Mouse (Mus musculus) hindbrain, embryonic 10.5 days (tissue): ENCODE data around the gene Sec16a. TPM values are rescaled to one million over a fixed set of nuclear protein-coding genes. Genes with fewer than 3 reads are reported as not detected.

ENCODE experiments used
- DNase-seq: peaks from one replicate; pipeline ENCODE4 v3.0.0-alpha.2; 2017; ENCODE audit warnings: low spot score
- H3K27ac ChIP-seq: fragments of 300-500 bp; sonication (generic); 2 replicates; pipeline ENCODE4 v1.5.1; 2016; ENCODE audit warnings: mild to moderate bottlenecking, moderate library complexity
- H3K27me3 ChIP-seq: fragments of 300-500 bp; sonication (generic); 2 replicates; pipeline ENCODE4 v1.6.1; 2016; ENCODE audit warnings: mild to moderate bottlenecking; ENCODE audit not compliant: poor library complexity, insufficient read depth, severe bottlenecking
- H3K36me3 ChIP-seq: fragments of 300-500 bp; sonication (generic); 2 replicates; pipeline ENCODE4 v1.6.1; 2016; ENCODE audit warnings: mild to moderate bottlenecking, moderate library complexity
- H3K4me1 ChIP-seq: fragments of 300-500 bp; sonication (generic); replicated peaks from 2 replicates; pipeline ENCODE4 v1.6.1; 2016; ENCODE audit warnings: mild to moderate bottlenecking
- H3K4me3 ChIP-seq: fragments of 300-500 bp; sonication (generic); 2 replicates; pipeline ENCODE4 v1.5.1; 2016; ENCODE audit warnings: mild to moderate bottlenecking, moderate library complexity
- H3K9me3 ChIP-seq: fragments of 300-500 bp; sonication (generic); 2 replicates; pipeline ENCODE4 v1.6.1; 2016; ENCODE audit warnings: mild to moderate bottlenecking, moderate library complexity
- WGBS: fragments of 180-500 bp; shearing (Covaris S2); methylation state at CpG from one replicate; pipeline ENCODE4 v1.1.7; 2016; 5-methylcytosine and 5-hydroxymethylcytosine counted together
- polyA plus RNA-seq: library from polyadenylated mRNA; unstranded; fragments of >200 nt; fragmentation: Nextera tagmentation; extraction: Ambion mirVana; gene quantifications from 2 replicates; pipeline ENCODE4 v1.2.1, GENCODE M21; 2016

Sec16a gene
- polyA plus RNA-seq, 1 experiment from 2014 or later: 28.9 TPM

DNA sequence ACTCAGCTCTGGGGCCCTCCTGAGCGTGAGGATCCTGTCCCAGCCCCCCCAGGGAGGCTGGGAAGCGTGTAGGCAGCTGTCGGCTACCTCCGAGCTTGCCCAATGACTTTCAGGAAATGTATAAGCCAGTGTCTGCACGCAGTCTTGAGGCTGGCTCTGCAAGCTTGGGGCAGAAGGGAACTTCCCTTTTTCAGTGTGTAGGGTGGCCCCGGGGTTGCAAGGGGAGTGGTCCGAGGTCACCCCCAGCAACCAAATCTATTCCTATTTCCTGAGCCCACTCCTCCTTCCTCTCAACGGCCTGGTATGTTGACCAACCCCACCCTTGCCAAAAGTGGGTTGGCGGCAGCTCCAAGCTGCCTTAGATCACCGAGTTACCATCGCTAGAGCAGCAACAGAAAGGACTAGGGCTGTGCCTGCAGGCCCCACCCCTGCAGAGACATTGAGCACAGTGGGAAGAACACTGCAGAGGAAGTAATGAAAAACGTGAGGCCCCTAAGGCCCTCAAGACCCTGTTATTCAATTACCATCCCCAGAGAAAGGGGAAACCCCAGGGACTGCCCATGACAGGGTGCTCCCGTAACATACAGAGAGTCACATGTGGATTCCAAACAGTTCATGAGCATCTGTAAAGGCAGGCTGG, 38.3 kb upstream of the Sec16a start:
- Histone ChIP-seq H3K27me3 (no peaks in the 10 kb centered on the region), H3K27ac (peak overlapping the region; percentile 97), H3K36me3 (peaks cover 74% of the 10 kb centered on the region), H3K9me3 (no peaks in the 10 kb centered on the region), H3K4me3 (no peak overlapping the region), H3K4me1 (peaks cover 91% of the 10 kb centered on the region)
- WGBS: 69% methylated on average over 13 of the region's 13 CpGs
- DNase-seq: no peak

DNA sequence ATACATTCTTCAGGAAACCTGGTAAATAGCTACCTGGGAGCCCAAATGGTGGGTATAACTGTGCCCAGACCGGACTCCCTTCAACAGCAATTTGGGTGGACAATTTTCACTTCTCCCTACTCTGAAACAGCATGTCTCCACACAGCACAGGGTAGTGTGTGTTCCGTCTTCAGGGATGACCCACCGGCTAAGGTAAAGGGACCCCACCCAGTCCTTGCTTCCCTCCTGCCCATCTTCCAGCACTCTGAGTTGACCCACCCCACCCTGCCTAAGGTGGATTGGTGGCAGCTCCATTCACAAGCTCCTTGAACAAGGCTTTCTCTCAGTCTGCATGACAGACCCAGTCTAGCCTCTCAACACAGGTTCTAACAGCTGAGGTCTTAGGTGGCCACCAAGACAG, 37.8 kb upstream of the Sec16a start:
- Histone ChIP-seq H3K4me1 (peaks cover 90% of the 10 kb centered on the region), H3K4me3 (no peak overlapping the region), H3K27ac (peak overlapping the region; percentile 59; the same call in 1 of the 2 replicates), H3K27me3 (no peaks in the 10 kb centered on the region), H3K9me3 (no peaks in the 10 kb centered on the region), H3K36me3 (peaks cover 78% of the 10 kb centered on the region)
- 95% methylated on average over 3 of the region's 3 CpGs for WGBS
- no peak for DNase-seq

DNA sequence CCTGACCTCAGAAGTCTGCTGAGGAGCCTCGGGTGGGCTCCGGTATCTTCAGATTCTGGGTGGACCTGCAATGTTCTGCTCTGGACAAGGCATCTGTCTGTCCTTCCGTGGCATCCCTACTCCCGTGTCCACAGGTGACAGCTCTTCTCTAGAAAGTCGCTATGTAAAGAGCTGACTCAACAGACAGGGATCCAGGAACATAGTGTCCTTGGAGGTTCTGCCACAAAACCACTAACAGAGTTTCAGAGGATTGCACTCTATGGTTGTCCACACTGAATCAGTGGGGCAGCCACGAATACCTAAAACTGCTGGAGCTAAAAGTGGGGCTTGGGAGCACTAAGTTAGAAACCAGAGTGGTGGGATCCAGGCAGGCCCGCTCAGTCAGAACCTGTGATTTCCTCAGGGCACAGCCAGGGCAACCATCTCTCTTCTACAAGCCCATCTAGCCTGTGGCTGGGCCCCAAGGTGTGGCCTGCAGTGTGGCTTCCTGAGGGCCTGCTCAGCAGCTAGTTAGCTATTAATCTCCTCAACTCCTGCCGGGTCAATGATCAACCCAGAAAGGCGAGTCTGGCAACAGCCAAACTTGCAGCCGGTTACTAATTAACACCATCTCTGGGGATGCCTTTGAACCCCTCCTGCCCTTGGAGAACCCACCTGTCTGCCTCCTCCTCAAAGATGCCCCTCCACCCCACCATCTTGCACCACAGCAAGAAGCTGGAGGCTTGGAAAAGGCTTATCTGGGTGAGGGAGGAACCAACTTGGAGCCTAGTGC, 36.9 kb upstream of the Sec16a start:
- no peak for DNase-seq
- peaks cover 86% of the 10 kb centered on the region for H3K36me3 ChIP-seq
- H3K4me1 ChIP-seq: peaks cover 90% of the 10 kb centered on the region
- peak overlapping the region; percentile 6; the same call in 1 of the 2 replicates for H3K27ac ChIP-seq
- no peak overlapping the region for H3K4me3 ChIP-seq
- no peaks in the 10 kb centered on the region for H3K27me3 ChIP-seq
- no peaks in the 10 kb centered on the region for H3K9me3 ChIP-seq
- WGBS: 85% methylated on average over 10 of the region's 10 CpGs

DNA sequence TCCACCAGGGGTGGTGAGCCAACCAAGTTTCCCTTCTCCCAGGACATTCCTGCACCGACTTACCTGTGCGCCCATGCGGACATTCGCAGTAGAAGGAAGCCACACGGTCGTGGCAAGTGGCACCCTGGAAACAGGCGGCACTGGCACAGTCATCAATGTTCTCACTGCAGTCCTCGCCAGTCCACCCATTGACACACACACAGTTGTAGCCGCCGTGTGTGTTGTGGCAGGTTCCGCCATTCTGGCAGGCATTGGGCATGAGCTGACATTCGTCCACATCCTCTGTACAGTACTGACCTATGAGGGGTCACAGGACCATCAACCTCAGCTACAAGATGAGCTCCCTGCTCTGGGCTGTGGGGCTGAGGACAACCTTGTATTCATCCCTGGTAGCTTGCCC, 35.9 kb upstream of the Sec16a start:
- peaks cover 90% of the 10 kb centered on the region for H3K4me1 ChIP-seq
- H3K4me3 ChIP-seq: no peak overlapping the region
- 95% methylated on average over 12 of the region's 12 CpGs for WGBS
- H3K27ac ChIP-seq: peak overlapping the region; percentile 29; the same call in 1 of the 2 replicates
- no peaks in the 10 kb centered on the region for H3K9me3 ChIP-seq
- H3K36me3 ChIP-seq: peaks cover 96% of the 10 kb centered on the region
- no peaks in the 10 kb centered on the region for H3K27me3 ChIP-seq
- no peak for DNase-seq

DNA sequence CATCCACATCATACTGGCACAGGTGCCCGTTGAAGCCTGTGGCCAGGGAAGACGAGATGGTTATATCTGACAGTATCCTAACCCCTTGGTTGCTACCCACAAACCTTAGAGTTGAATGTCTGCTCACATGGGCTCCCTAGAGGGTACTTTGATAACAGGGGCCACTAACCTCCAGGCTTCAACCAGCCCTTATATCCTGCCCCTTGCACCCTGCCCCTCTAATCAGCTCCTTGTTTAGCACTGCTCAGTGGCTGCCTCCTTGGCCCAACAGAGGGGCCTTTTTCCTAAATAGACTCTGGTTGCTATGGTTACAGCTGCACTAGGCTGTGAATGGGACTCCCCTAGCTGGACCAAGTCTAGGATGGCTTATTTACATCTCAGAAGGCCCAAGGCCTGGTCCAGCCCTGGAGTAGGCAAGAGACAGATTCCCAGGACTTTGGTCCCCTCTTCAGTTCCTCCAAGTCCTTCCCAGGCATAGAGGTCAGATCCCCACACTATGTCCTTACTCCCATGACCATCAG, 33.7 kb upstream of the Sec16a start:
- Histone ChIP-seq H3K27ac (peak overlapping the region; percentile 75), H3K9me3 (no peaks in the 10 kb centered on the region), H3K4me1 (peaks cover 83% of the 10 kb centered on the region), H3K36me3 (peaks cover 100% of the 10 kb centered on the region), H3K27me3 (no peaks in the 10 kb centered on the region), H3K4me3 (no peak overlapping the region)
- WGBS: 82% methylated on average over 2 of the region's 2 CpGs
- peak; percentile 44 for DNase-seq

DNA sequence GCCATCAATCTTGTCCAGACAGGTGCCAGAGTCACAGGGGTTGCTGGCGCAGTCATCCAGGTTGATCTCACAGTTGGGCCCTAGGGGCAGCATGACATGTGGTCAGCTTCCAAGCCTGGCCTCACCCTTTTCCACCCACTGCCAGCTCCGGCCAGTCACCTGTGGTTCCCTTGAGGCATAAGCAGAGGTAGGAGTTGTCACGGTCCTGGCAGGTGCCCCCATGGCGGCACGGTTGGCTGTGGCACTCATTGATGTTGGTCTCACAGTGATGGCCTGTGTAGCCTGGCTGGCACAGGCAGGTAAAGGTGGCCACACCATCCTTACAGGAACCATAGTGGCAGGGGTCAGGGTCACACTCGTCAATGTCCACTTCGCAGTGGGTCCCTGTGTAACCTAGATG, 32.9 kb upstream of the Sec16a start:
- 94% methylated on average over 7 of the region's 7 CpGs for WGBS
- Histone ChIP-seq H3K4me3 (no peak overlapping the region), H3K4me1 (peaks cover 74% of the 10 kb centered on the region), H3K9me3 (no peaks in the 10 kb centered on the region), H3K27me3 (no peaks in the 10 kb centered on the region), H3K27ac (peak overlapping the region; percentile 75), H3K36me3 (peaks cover 100% of the 10 kb centered on the region)
- DNase-seq: no peak

DNA sequence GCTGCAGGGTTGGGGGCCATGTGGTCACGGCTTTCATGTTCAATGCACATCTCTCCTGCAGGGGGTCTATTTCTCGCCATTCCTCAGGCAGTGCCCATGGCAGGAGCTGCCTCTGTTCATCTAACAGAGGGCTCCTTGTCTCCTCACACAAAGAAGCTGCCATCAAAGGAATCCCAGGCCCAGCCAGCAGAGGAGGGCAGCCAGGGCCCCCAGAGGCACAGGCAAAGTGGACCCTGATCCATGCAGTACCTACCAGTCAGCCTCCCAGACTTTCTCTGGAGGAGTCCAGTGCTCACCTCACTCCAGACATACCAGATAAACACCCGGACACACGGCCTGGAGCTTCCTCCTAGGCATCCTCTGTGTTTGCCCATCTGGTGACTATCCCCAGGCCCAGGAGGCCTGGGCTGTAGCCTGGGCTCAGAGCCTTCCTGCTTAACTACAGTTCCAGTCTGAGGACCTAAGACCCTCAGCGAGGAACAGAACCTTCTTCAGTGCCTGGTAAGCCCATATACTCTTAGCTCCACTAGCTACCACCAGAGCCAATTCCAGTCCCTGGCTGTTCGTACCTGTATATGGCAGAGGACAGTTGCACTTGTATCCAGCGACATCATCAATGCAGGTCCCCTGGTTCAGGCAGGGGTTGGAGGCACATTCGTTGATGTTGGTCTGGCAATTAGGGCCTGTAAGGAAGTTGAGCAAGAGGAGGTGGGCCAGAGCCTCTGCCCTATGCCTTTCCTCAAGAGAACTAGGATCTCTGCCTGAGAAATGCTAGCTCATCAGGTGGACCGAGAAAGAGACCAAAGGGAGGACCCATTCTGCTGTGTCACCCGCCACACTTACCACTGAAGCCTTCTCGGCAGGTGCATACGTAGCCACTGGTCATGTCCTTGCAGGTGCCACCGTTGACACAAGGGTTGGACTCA, 30.8 kb upstream of the Sec16a start:
- peaks cover 100% of the 10 kb centered on the region for H3K36me3 ChIP-seq
- H3K9me3 ChIP-seq: no peaks in the 10 kb centered on the region
- peak overlapping the region; percentile 20; the same call in 1 of the 2 replicates for H3K4me3 ChIP-seq
- DNase-seq: peak; percentile 51
- no peaks in the 10 kb centered on the region for H3K27me3 ChIP-seq
- WGBS: 70% methylated on average over 13 of the region's 13 CpGs
- H3K27ac ChIP-seq: peak overlapping the region; percentile 86
- H3K4me1 ChIP-seq: peaks cover 60% of the 10 kb centered on the region

DNA sequence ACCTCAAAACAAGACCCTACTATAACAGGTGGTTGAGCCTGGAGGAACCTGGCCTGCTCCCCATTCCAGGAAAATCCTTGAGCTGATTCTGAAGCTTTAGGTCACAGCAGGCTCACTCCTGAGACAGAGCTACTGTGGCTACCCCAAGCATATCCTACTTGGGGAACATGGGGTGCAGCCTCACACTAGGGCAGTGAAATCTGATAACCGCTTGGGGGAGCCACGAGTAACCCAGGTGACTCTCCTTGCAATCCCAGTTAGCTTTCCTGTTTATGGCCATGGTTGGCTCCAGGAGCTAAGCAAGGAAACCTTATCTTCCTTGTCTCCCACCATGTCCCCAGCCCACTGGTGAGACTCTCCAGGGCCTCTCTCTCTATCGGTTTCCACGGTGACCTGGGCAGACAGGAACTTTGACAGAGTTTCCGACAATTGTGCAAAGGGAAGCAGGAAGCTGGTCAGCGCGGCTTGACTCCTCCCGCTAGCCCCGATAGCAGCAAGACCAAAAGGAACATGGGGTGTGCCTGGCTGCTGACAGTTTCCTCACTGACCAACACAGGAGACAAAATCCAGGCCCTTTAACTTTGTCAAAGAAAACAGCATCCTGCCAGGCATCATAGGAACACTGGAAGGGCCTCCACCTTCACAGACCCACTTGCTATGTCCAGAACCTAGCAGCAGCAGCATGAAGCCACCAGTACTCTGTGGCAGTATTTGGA, 29.9 kb upstream of the Sec16a start:
- Histone ChIP-seq H3K9me3 (no peaks in the 10 kb centered on the region), H3K4me3 (0 out of 2 replicates have a peak overlapping the region, but pooled peaks have one; percentile 20), H3K27me3 (no peaks in the 10 kb centered on the region), H3K27ac (peak overlapping the region; percentile 86), H3K4me1 (peaks cover 54% of the 10 kb centered on the region), H3K36me3 (peaks cover 100% of the 10 kb centered on the region)
- WGBS: 41% methylated on average over 9 of the region's 9 CpGs
- DNase-seq: no peak

DNA sequence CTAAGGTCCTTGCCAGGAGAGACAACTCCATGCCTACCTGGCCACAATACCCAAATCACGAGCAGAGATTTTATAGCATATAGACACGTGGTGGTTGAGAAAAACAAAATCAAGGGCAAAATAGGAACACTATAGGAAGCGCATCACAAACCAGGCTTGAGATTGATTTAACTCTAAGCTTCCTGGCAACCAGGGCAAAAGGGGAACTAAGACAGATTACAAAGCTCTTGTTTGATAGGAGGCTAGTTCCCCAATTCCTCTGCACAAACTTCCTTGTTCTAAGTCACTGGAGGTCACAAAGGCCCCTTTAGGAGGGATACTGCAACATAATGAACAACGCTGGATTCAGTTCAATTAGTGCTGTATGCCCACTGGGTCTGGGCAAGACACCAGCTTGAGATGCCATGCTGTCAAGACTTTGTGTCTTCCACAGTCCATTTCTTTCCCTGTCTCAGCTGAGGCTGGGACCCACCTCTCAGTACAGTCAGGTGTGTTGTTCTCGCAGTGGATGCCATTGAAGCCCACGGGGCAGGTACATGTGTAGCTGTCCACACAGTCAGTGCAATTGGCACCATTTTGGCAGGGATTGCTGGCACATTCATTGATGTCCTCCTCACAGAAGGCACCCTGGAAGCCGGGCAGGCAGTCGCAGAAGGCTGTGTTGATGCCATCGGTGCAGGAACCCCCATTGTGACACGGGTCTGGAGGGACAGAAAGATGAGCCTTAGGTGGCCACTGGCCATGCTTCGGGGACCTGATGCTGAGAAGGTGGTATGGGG, 27.5 kb upstream of the Sec16a start:
- 95% methylated on average over 11 of the region's 11 CpGs for WGBS
- Histone ChIP-seq H3K4me1 (peaks cover 30% of the 10 kb centered on the region), H3K27me3 (no peaks in the 10 kb centered on the region), H3K9me3 (no peaks in the 10 kb centered on the region), H3K4me3 (no peak overlapping the region), H3K27ac (no peak overlapping the region), H3K36me3 (peaks cover 100% of the 10 kb centered on the region)
- DNase-seq: no peak

DNA sequence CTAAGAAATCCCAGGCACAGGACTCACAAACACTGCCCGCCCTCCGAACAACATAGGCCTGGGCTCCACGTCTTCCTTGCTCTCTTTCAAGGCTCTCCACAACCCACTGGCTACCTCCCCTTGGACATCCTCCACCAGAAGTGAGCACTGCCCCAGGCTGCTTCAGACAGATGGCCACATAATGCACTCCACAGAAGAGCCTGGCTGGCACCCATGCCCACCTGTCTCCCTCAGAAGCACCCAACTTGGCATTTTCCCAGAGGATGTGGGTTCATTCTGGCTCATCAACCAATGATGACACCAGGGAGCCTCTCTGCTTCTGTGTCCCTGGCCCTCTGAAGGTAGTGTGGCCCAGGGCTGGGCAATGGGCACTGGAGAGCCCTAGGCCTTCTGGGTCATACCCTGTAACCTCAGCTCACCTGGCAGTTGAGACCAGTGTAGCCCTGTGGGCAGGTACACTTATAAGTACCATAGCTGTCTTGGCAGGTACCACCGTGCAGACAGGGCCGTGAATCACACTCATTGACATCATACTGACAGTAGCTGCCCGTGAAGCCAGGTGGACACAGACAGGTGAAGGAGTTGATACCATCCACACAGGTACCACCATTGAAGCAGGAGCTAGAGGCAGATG, 26.8 kb upstream of the Sec16a start:
- no peaks in the 10 kb centered on the region for H3K27me3 ChIP-seq
- no peak for DNase-seq
- H3K4me1 ChIP-seq: peaks cover 23% of the 10 kb centered on the region
- no peaks in the 10 kb centered on the region for H3K9me3 ChIP-seq
- no peak overlapping the region for H3K27ac ChIP-seq
- no peak overlapping the region for H3K4me3 ChIP-seq
- peaks cover 100% of the 10 kb centered on the region for H3K36me3 ChIP-seq
- 95% methylated on average over 6 of the region's 6 CpGs for WGBS

DNA sequence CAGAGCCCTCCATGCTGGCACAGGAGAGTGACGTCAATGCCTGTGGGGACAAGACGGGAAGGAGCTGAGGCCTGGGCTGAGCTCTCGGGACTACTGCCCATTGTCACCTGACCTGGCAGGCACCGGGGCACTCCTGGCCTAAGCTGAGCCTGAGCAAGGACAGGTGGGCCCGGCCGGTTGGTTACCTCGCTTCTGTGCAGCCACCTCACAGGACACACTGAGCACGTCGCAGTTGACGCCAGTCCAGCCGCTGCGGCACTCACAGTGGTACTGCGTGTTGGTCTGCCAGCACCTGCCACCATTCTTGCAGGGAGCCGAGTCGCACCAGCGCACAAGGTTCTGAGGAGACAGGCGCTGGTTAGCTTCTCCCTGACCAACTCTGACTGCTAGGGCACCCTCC, 26.0 kb upstream of the Sec16a start:
- no peaks in the 10 kb centered on the region for H3K9me3 ChIP-seq
- no peaks in the 10 kb centered on the region for H3K27me3 ChIP-seq
- WGBS: 94% methylated on average over 17 of the region's 17 CpGs

More for the DNA sequence above, 26.0 kb upstream of the Sec16a start:
- Histone ChIP-seq H3K4me1 (peaks cover 15% of the 10 kb centered on the region), H3K27ac (no peak overlapping the region; the same call in 1 of the 2 replicates), H3K4me3 (no peak overlapping the region), H3K36me3 (peaks cover 100% of the 10 kb centered on the region)
- DNase-seq: no peak
